9 mouse cellular contexts compared by ENCODE assay signal in genomic region chr8:108748851-108749376, GRCm38 (mm10).
A peak's percentile ranks its signal among the peaks of the same experiment; 100 is the strongest.
DNase-seq lines count a peak whose midpoint lies in the region; ATAC-seq and TF ChIP-seq lines count a peak whose summit lies in the region.
"Had no signal": no experiment of that assay in that cellular context is flagged by ENCODE, and none has a peak within 500 bp of the region (broad histone marks: within the 10 kb centered on the region; RNA-seq: fewer than 3 reads in every experiment).

No protein-coding gene starts in this region.

- H3K9ac ChIP-seq in intestine, embryonic 14.5 days (ENCODE audit: low read length), result no peak overlapping the region
- no peak overlapping the region for H3K9ac ChIP-seq in intestine, postnatal 0 days (ENCODE audit: low read depth, low read length)
- H3K9ac ChIP-seq in hindbrain, embryonic 12.5 days, result no peak overlapping the region

- ATAC-seq in intestine, embryonic 14.5 days (replicated peaks; ENCODE audit: low FRiP score, low TSS enrichment, low read depth), result no peak
- ATAC-seq in intestine, postnatal 0 days, result no peak
- ATAC-seq in common myeloid progenitor, adult 5-6 weeks (replicated peaks; ENCODE audit: low read depth, poor library complexity, severe bottlenecking), result peak; percentile 91
- ATAC-seq in hindbrain, embryonic 12.5 days (ENCODE audit: low FRiP score), result peak; percentile 32; the same call in 1 of the 2 replicates

- no peaks in the 10 kb centered on the region for H3K27me3 ChIP-seq in intestine, embryonic 14.5 days (replicated peaks; ENCODE audit: control insufficient read depth, insufficient read depth, low read length)
- no peaks in the 10 kb centered on the region for H3K27me3 ChIP-seq in intestine, postnatal 0 days (replicated peaks; ENCODE audit: control insufficient read depth, insufficient read depth, low read length)
- H3K27me3 ChIP-seq in hindbrain, embryonic 12.5 days, result no peaks in the 10 kb centered on the region

- H3K27ac ChIP-seq in intestine, embryonic 14.5 days (ENCODE audit: low read depth), result peak overlapping the region; percentile 27; the same call in 1 of the 2 replicates
- no peak overlapping the region for H3K27ac ChIP-seq in intestine, postnatal 0 days (ENCODE audit: low read depth, low read length)
- H3K27ac ChIP-seq in hindbrain, embryonic 12.5 days, result no peak overlapping the region; the same call in 1 of the 2 replicates
- H3K27ac ChIP-seq: layer of hippocampus, adult 2 months had no signal

- TF ChIP-seq CTCF in intestine, postnatal 0 days (IDR thresholded peaks at IDR 0.05; ENCODE audit: low read depth), result no peak

- H3K4me1 ChIP-seq in intestine, embryonic 14.5 days (replicated peaks; ENCODE audit: control insufficient read depth, insufficient read depth, low read length), result peaks cover 26% of the 10 kb centered on the region
- 0 out of 2 replicates have a peak, but pooled peaks cover 4% of the 10 kb centered on the region for H3K4me1 ChIP-seq in intestine, postnatal 0 days (replicated peaks; ENCODE audit: control insufficient read depth, insufficient read depth, low read length)
- H3K4me1 ChIP-seq in hindbrain, embryonic 12.5 days, result peaks cover 35% of the 10 kb centered on the region

- 25% methylated on average over 6 of the region's 6 CpGs for WGBS in intestine, embryonic 14.5 days
- 48% methylated on average over 6 of the region's 6 CpGs for WGBS in intestine, postnatal 0 days
- WGBS in hindbrain, embryonic 12.5 days, result 5% methylated on average over 6 of the region's 6 CpGs

- no peaks in the 10 kb centered on the region for H3K9me3 ChIP-seq in intestine, embryonic 14.5 days (ENCODE audit: control insufficient read depth, low read length)
- H3K9me3 ChIP-seq in intestine, postnatal 0 days (ENCODE audit: control insufficient read depth), result no peaks in the 10 kb centered on the region
- no peaks in the 10 kb centered on the region for H3K9me3 ChIP-seq in hindbrain, embryonic 12.5 days (replicated peaks)

- H3K4me2 ChIP-seq in intestine, embryonic 14.5 days (ENCODE audit: low read length), result peak overlapping the region; percentile 20; the same call in 1 of the 2 replicates
- no peak overlapping the region for H3K4me2 ChIP-seq in intestine, postnatal 0 days (replicated peaks; ENCODE audit: low read depth)
- H3K4me2 ChIP-seq in hindbrain, embryonic 12.5 days (replicated peaks), result no peak overlapping the region

- no peaks in the 10 kb centered on the region for H3K36me3 ChIP-seq in intestine, embryonic 14.5 days (ENCODE audit: control insufficient read depth, insufficient read depth, low read length)
- no peaks in the 10 kb centered on the region for H3K36me3 ChIP-seq in intestine, postnatal 0 days (ENCODE audit: control insufficient read depth, insufficient read depth)
- no peaks in the 10 kb centered on the region for H3K36me3 ChIP-seq in hindbrain, embryonic 12.5 days

- no peak for DNase-seq in intestine, embryonic 14.5 days (ENCODE audit: low spot score)
- DNase-seq in 416B (ENCODE audit: low read depth), result peak; percentile 90
- DNase-seq in mesoderm, embryonic 11.5 days (ENCODE audit: low read depth, low spot score), result peak; percentile 51
- no peak for DNase-seq in urinary bladder, adult 18-20 months (ENCODE audit: low spot score in 2 of 2)
- DNase-seq in right cerebral cortex, postnatal 36 days (ENCODE audit: low spot score in 2 of 2), result no peak

- H3K4me3 ChIP-seq in intestine, embryonic 14.5 days (ENCODE audit: low read depth, low read length), result no peak overlapping the region
- H3K4me3 ChIP-seq in intestine, postnatal 0 days (ENCODE audit: low read depth, low read length), result no peak overlapping the region
- no peak overlapping the region for H3K4me3 ChIP-seq in hindbrain, embryonic 12.5 days
- H3K4me3 ChIP-seq: layer of hippocampus, adult 2 months had no signal

Comparison
In these comparisons a context has a peak if more than half of its experiments do, and no peak if none do; other contexts are left out.
1. ATAC-seq: peak in common myeloid progenitor, adult 5-6 weeks (single experiment) and hindbrain, embryonic 12.5 days (single experiment); none in intestine, embryonic 14.5 days (single experiment) and intestine, postnatal 0 days (single experiment).
2. DNase-seq: peak in 416B (single experiment) and mesoderm, embryonic 11.5 days (single experiment); none in intestine, embryonic 14.5 days (single experiment), urinary bladder, adult 18-20 months (0 of 2) and right cerebral cortex, postnatal 36 days (0 of 2).